Mouse (Mus musculus) layer of hippocampus, adult 6 months (tissue): ENCODE measurements around the gene Krt25. TPM values are rescaled to one million over a fixed set of nuclear protein-coding genes. Genes with fewer than 3 reads are reported as not detected.

Source experiments
- long read RNA-seq, 2 experiments: library from polyadenylated mRNA; unstranded; transcript quantifications; one replicate each; pipeline ENCODE4 v2.0.0; 2019 to 2020
- polyA plus RNA-seq: library from polyadenylated mRNA; unstranded; fragments of <200 nt; fragmentation: Nextera tagmentation; gene quantifications from 2 replicates; pipeline ENCODE4 v1.2.3, GENCODE M21; 2021

The Krt25 gene
- not detected in 2 replicates for polyA plus RNA-seq
- long read RNA-seq, experiment 1 = 0 reads
- long read RNA-seq, experiment 2 = 0 reads

GRCm38 (mm10) chr11:99322851-99323250, at the start of gene Krt25:
Krt25 (minus strand) TSS chr11:99322951.

GRCm38 (mm10) chr11:99351004-99351403, 28.3 kb upstream of the Krt25 start, which contains the start of gene Krt27:
Krt27 (minus strand) TSS chr11:99351104.

DNA sequence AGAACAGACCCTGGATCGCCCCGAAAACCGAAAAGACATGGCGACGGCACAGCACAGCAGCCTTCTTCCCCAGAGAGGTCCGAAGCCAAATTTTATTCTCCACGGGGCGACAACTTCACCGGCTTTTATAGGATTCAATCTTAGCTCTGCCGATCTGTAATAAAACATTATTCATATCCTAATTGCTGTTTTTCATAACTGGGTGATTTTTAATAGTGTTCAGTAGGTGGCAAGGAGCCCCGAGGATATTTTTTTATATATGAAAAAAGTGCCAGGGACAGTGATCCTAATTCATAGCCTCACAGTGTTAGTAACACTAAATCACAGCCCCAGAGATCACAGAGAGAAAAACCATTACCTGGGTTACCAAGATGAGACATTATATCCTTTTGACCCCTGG, 15.1 kb upstream of the Krt25 start, which contains the start of gene Krt26:
Gene Krt26, minus strand, starts transcription at position 101 of the 400 bp plus-strand sequence.

DNA sequence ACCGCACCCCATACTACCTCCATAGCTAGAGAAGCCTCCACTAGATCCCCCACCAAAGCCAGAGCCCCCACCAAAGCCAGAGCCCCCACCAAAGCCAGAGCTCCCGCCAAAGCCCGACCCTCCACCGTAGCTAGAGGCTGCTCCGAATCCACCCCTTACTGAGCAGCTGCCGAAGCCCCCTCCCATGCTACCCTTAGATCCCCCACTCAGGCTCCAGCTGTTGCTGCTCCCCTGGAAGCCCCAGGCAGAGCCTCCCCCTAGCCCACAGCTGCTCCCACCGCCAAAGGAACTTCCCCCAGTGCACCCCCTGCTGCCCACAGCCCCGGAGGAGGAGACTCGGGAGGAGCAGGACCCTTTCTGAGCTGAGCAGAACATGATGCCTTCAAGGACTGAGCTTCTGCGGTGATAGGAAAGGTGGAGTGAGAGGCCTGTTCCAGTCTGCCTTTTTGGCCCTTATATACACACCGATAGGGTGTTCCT, 37.9 kb downstream of the Krt25 start, which contains the start of gene Krt24:
Gene Krt24, minus strand, starts transcription at position 430 of the 480 bp plus-strand sequence.

Other genes with a start within 250 kb of the Krt25 start
- 0.05 and 0.31 TPM in 2 replicates for gene Tns4, start 233.6 kb downstream of the Krt25 start, polyA plus RNA-seq
- 0.06 TPM in 1 of 2 replicates, not detected in the other for gene Ccr7, start 167.9 kb downstream of the Krt25 start, polyA plus RNA-seq
- gene Smarce1, start 91.9 kb downstream of the Krt25 start, polyA plus RNA-seq = 33.7 and 36.5 TPM in 2 replicates
- 11.8 and 12.7 TPM in 2 replicates for gene Krt222, start 78.9 kb downstream of the Krt25 start, polyA plus RNA-seq
- gene Krt24, start 37.7 kb downstream of the Krt25 start, polyA plus RNA-seq = not detected in 2 replicates
- 0.10 TPM in 1 of 2 replicates, not detected in the other for gene Krt26, start 15.0 kb upstream of the Krt25 start, polyA plus RNA-seq
- not detected in 2 replicates for gene Krt27, start 28.2 kb upstream of the Krt25 start, polyA plus RNA-seq
- gene Krt28, start 52.0 kb upstream of the Krt25 start, polyA plus RNA-seq = 0.16 and 0.35 TPM in 2 replicates
- gene Krt10, start 66.4 kb upstream of the Krt25 start, polyA plus RNA-seq = 42.1 and 46.5 TPM in 2 replicates
- 5.2 and 6.6 TPM in 2 replicates for gene Krt12, start 99.3 kb upstream of the Krt25 start, polyA plus RNA-seq
- not detected in 2 replicates for gene Krt20, start 115.2 kb upstream of the Krt25 start, polyA plus RNA-seq
- gene Krt23, start 170.2 kb upstream of the Krt25 start, polyA plus RNA-seq = 0.97 TPM in 1 of 2 replicates, not detected in the other
- not detected in 2 replicates for gene Krt39, start 198.4 kb upstream of the Krt25 start, polyA plus RNA-seq
- not detected in 2 replicates for gene Krt40, start 220.2 kb upstream of the Krt25 start, polyA plus RNA-seq
- not detected in 2 replicates for gene Krtap3-3, start 227.9 kb upstream of the Krt25 start, polyA plus RNA-seq
- gene Krtap3-2, start 233.9 kb upstream of the Krt25 start, polyA plus RNA-seq = not detected in 2 replicates
- gene Gm11939, start 236.5 kb upstream of the Krt25 start, polyA plus RNA-seq = not detected in 2 replicates
- gene Krtap3-1, start 243.7 kb upstream of the Krt25 start, polyA plus RNA-seq = not detected in 2 replicates